Mouse (Mus musculus) MEL (cell line): ENCODE data around the gene Gm13283. TPM values are rescaled to one million over a fixed set of nuclear protein-coding genes. Genes with fewer than 3 reads are reported as not detected.
"Not testable (repeated sequence)": the region's sequence is repeated elsewhere in the genome, so short reads cannot be mapped to it uniquely, and the experiment has no call there.

Experiments
- DNase-seq: peaks from one replicate; pipeline ENCODE4 v3.0.0; 2011; ENCODE audit warnings: low read depth, low spot score
- H3K27ac ChIP-seq: 2 replicates; pipeline ENCODE4 v1.5.1; 2012; ENCODE audit warnings: low read depth, mild to moderate bottlenecking, control low read depth, low read length, moderate library complexity; ENCODE audit not compliant: control insufficient read depth
- H3K27me3 ChIP-seq, 2 experiments: fragments of 150-350 bp in 1 of 2; sonication (generic) in 1 of 2; 2 replicates each; pipeline ENCODE4 v1.6.1; 2012; ENCODE audit warnings: low read length in 2 of 2, mild to moderate bottlenecking in 2 of 2, improper control_type of control experiment in 1 of 2, moderate library complexity in 1 of 2; ENCODE audit not compliant: insufficient read depth in 2 of 2, control insufficient read depth in 1 of 2
- H3K36me3 ChIP-seq, 2 experiments: 2 replicates each; pipeline ENCODE4 v1.6.1; 2012 to 2014; ENCODE audit warnings: low read length in 2 of 2, improper control_type of control experiment in 1 of 2, inconsistent platforms in 1 of 2, mild to moderate bottlenecking in 1 of 2; ENCODE audit not compliant: insufficient read depth in 2 of 2, control insufficient read depth in 1 of 2
- H3K4me1 ChIP-seq, 2 experiments: fragments of 150-350 bp in 1 of 2; sonication (generic) in 1 of 2; 2 replicates each; pipeline ENCODE4 v1.6.1; 2012; ENCODE audit warnings: low read length in 2 of 2, improper control_type of control experiment in 1 of 2, mild to moderate bottlenecking in 1 of 2; ENCODE audit not compliant: insufficient read depth in 2 of 2, control insufficient read depth in 1 of 2
- H3K4me3 ChIP-seq, 2 experiments: fragments of 150-350 bp in 1 of 2; sonication (generic) in 1 of 2; 2 replicates each; pipeline ENCODE4 v1.5.1; 2012; ENCODE audit warnings: low read depth in 2 of 2, low read length in 2 of 2, mild to moderate bottlenecking in 2 of 2, moderate library complexity in 2 of 2, control low read depth in 1 of 2, improper control_type of control experiment in 1 of 2; ENCODE audit not compliant: control insufficient read depth in 1 of 2, insufficient read depth in 1 of 2
- H3K79me2 ChIP-seq: 2 replicates; pipeline ENCODE4 v1.6.1; 2012; ENCODE audit warnings: mild to moderate bottlenecking, low read length, moderate library complexity; ENCODE audit not compliant: control insufficient read depth, poor library complexity, insufficient read depth
- H3K9ac ChIP-seq: 2 replicates; pipeline ENCODE4 v1.6.1; 2012; ENCODE audit warnings: low read depth, mild to moderate bottlenecking, control low read depth, low read length, moderate library complexity; ENCODE audit not compliant: control insufficient read depth, poor library complexity, severe bottlenecking
- H3K9me3 ChIP-seq: fragments of 150-350 bp; sonication (generic); replicated peaks from 2 replicates; pipeline ENCODE4 v1.6.1; 2012; ENCODE audit warnings: mild to moderate bottlenecking, low read length, improper control_type of control experiment, moderate library complexity; ENCODE audit not compliant: insufficient read depth
- polyA plus RNA-seq, 2 experiments: library from polyadenylated mRNA; stranded (reverse) in 1 of 2; unstranded in 1 of 2; fragments of >175 nt in 1 of 2; fragments of >200 nt in 1 of 2; gene quantifications; 2 replicates each; pipeline versions ENCODE4 v1.2.1 to v1.2.4; 2012; ENCODE audit warnings: low replicate concordance in 2 of 2, low read depth in 1 of 2; ENCODE audit not compliant: insufficient read length in 2 of 2, insufficient read depth in 1 of 2, missing spikeins in 1 of 2
- total RNA-seq: library from RNA; depleted of rRNA; stranded (reverse); fragments of 300-350 nt; gene quantifications from 2 replicates; pipeline ENCODE4 v1.2.3, GENCODE M21; 2012

Gm13283 gene
- total and polyA plus RNA-seq, 3 experiments: not detected

DNA sequence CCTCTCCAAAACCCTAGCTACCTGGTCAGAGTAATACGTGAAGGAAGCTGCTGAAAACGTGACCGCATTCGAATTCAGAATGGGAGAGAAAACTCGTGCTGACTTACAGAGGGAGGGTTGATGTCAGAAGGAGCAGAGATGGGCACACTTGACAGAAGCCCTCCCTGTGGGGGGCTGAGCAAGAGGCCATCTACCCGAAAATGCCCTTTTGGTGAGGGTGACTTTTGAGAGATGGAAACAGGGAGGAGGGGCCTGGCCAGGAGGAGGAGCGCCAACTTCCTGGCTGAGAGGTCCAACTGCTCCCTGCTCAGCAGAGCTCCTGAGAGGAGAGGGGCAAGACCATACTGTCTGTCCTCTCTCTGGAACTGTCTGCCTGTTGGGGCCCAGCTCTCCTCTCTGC, 21.9 kb downstream of the Gm13283 start, which contains the start of gene Ifnz:
Gene Ifnz, plus strand, starts transcription at position 301 of the 400 bp plus-strand sequence.
- not testable (repeated sequence) for H3K4me1 ChIP-seq, H3K9ac ChIP-seq, H3K4me3 ChIP-seq, H3K27me3 ChIP-seq, DNase-seq, H3K9me3 ChIP-seq, H3K27ac ChIP-seq, H3K79me2 ChIP-seq, H3K36me3 ChIP-seq

DNA sequence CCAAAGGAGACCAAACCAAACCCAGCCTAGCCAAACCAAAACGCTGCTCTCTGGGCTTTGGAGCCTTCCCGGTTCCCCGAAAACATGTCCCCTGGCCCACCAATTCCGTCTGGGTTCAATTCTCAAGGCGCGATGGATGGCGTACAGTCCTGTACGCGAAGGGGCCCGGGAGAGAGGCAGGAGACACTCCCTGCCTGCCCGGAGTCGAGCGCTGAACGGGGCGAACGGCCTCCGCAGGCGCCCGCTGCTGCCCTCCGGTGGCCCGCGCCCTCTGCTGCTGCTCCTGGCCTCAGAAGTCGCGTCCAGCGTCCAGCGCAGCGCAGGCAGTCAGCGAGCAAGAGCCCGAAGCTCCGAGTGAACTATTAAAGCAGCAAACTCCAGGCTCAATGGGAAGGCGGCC, 22.4 kb downstream of the Gm13283 start:
- not testable (repeated sequence) for H3K9me3 ChIP-seq, H3K4me3 ChIP-seq, H3K36me3 ChIP-seq, H3K9ac ChIP-seq, H3K79me2 ChIP-seq, DNase-seq, H3K27me3 ChIP-seq, H3K4me1 ChIP-seq, H3K27ac ChIP-seq

GRCm38 (mm10) chr4:88785409-88785808, 25.5 kb downstream of the Gm13283 start, which contains the start of gene Gm13276:
TSS of gene Gm13276 (plus strand) at chr4:88785709.
- H3K36me3 ChIP-seq, H3K27me3 ChIP-seq, H3K9me3 ChIP-seq, H3K4me3 ChIP-seq, H3K27ac ChIP-seq, H3K9ac ChIP-seq, H3K4me1 ChIP-seq, H3K79me2 ChIP-seq, DNase-seq: not testable (repeated sequence)

- not testable (repeated sequence) for H3K9ac ChIP-seq, H3K27me3 ChIP-seq, H3K4me1 ChIP-seq, H3K79me2 ChIP-seq, H3K27ac ChIP-seq, H3K36me3 ChIP-seq, DNase-seq, H3K9me3 ChIP-seq, H3K4me3 ChIP-seq
Observed at GRCm38 (mm10) chr4:88788402-88788801, 28.5 kb downstream of the Gm13283 start, which contains the start of gene Gm13277. TSS of gene Gm13277 (plus strand) at chr4:88788632.

GRCm38 (mm10) chr4:88791250-88791649, 31.3 kb downstream of the Gm13283 start, which contains the start of gene Gm13278:
TSS of gene Gm13278 (plus strand) at chr4:88791550.
- H3K4me1 ChIP-seq, H3K9me3 ChIP-seq, H3K9ac ChIP-seq, H3K27ac ChIP-seq, H3K79me2 ChIP-seq, DNase-seq, H3K27me3 ChIP-seq, H3K4me3 ChIP-seq, H3K36me3 ChIP-seq: not testable (repeated sequence)

- not testable (repeated sequence) for H3K4me3 ChIP-seq, H3K27ac ChIP-seq, H3K9me3 ChIP-seq, H3K4me1 ChIP-seq, H3K79me2 ChIP-seq, H3K9ac ChIP-seq, H3K27me3 ChIP-seq, DNase-seq, H3K36me3 ChIP-seq
Observed at GRCm38 (mm10) chr4:88793936-88794675, 34.2 kb downstream of the Gm13283 start, which contains the start of gene Gm13275. TSS of gene Gm13275 (plus strand) at chr4:88794487.

DNA sequence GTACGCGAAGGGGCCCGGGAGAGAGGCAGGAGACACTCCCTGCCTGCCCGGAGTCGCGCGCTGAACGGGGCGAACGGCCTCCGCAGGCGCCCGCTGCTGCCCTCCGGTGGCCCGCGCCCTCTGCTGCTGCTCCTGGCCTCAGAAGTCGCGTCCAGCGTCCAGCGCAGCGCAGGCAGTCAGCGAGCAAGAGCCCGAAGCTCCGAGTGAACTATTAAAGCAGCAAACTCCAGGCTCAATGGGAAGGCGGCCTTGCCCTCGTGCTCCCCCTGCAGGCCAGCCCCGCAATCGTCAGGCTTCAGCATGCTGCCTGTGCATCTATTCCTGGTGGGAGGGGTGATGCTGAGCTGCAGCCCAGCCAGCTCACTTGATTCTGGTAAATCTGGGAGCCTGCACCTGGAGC, 37.2 kb downstream of the Gm13283 start, which contains the start of gene Gm13279:
Gene Gm13279, plus strand, starts transcription at position 301 of the 400 bp plus-strand sequence.
- not testable (repeated sequence) for H3K4me3 ChIP-seq, H3K27me3 ChIP-seq, H3K9ac ChIP-seq, H3K27ac ChIP-seq, H3K36me3 ChIP-seq, H3K9me3 ChIP-seq, DNase-seq, H3K79me2 ChIP-seq, H3K4me1 ChIP-seq
